Mouse (Mus musculus) left cerebral cortex, adult 8-10 months (tissue): ENCODE data around the gene Taldo1. TPM values are rescaled to one million over a fixed set of nuclear protein-coding genes. Genes with fewer than 3 reads are reported as not detected.
"Not testable (repeated sequence)": the region's sequence is repeated elsewhere in the genome, so short reads cannot be mapped to it uniquely, and the experiment has no call there.

Source experiments
- DNase-seq, 2 experiments: peaks; one replicate each; pipeline ENCODE4 v3.0.0; 2022; ENCODE audit warnings: low spot score in 2 of 2
- total RNA-seq, 4 experiments: library from RNA; stranded (reverse); gene quantifications; 2 replicates each; pipeline ENCODE4 v1.2.4; 2022

Gene Taldo1
- total RNA-seq, 4 experiments from 2014 or later: 99.3 to 109 (median 106) TPM

GRCm38 (mm10) chr7:141438201-141438968 is 46.4 kb downstream of the Taldo1 start:
- DNase-seq: no peak

GRCm38 (mm10) chr7:141439140-141439679 is 47.2 kb downstream of the Taldo1 start:
- no peak for DNase-seq

- DNase-seq: no peak
Observed at GRCm38 (mm10) chr7:141439811-141440210, 47.8 kb downstream of the Taldo1 start.

GRCm38 (mm10) chr7:141440613-141441012 is 48.6 kb downstream of the Taldo1 start:
- no peak for DNase-seq

- DNase-seq: no peak
Observed at GRCm38 (mm10) chr7:141441460-141441859, 49.5 kb downstream of the Taldo1 start.

- no peak for DNase-seq
Observed at GRCm38 (mm10) chr7:141442199-141442598, 50.2 kb downstream of the Taldo1 start.

- DNase-seq: no peak
Observed at GRCm38 (mm10) chr7:141443081-141443821, 51.3 kb downstream of the Taldo1 start.

- no peak for DNase-seq
Observed at GRCm38 (mm10) chr7:141443828-141444237, 51.8 kb downstream of the Taldo1 start, which contains the start of gene Pidd1. Pidd1 (minus strand) TSS chr7:141444025.

- DNase-seq: not testable (repeated sequence)
Observed at GRCm38 (mm10) chr7:141446374-141446773, 54.4 kb downstream of the Taldo1 start.

- DNase-seq: peak; percentile 93 to 94
Observed at GRCm38 (mm10) chr7:141447110-141447991, 55.4 kb downstream of the Taldo1 start, which contains the start of gene Rplp2. Rplp2 (plus strand) TSS chr7:141447370.

- DNase-seq: no peak
Observed at GRCm38 (mm10) chr7:141451928-141452327, 59.9 kb downstream of the Taldo1 start.

Other genes starting within 250 kb of the Taldo1 start
- 10 to 100 TPM; 41.0 to 52.8 (median 44.8) TPM for gene Rnh1, start 219.3 kb upstream of the Taldo1 start, total RNA-seq
- gene Hras, start 198.2 kb upstream of the Taldo1 start, total RNA-seq: 100 to 1,000 TPM; 226 to 267 (median 258) TPM
- 1 to 10 TPM; 3.5 to 5.7 (median 5.3) TPM for gene Lrrc56, start 198.0 kb upstream of the Taldo1 start, total RNA-seq
- under 1 TPM in 2 of 4 experiments, not detected in 2; 0.17 to 0.25 TPM for gene Lmntd2, start 178.1 kb upstream of the Taldo1 start, total RNA-seq
- 1 to 10 TPM in 3 of 4 experiments, under 1 TPM in 1; 0.89 to 2.7 (median 2.4) TPM for gene Rassf7, start 176.3 kb upstream of the Taldo1 start, total RNA-seq
- 10 to 100 TPM; 65.7 to 76.5 (median 68.5) TPM for gene Phrf1, start 163.4 kb upstream of the Taldo1 start, total RNA-seq
- 1 to 10 TPM in 3 of 4 experiments, under 1 TPM in 1; 0.65 to 2.8 (median 1.7) TPM for gene Irf7, start 125.7 kb upstream of the Taldo1 start, total RNA-seq
- gene Cdhr5, start 115.4 kb upstream of the Taldo1 start, total RNA-seq: not detected
- gene Sct, start 113.1 kb upstream of the Taldo1 start, total RNA-seq: not detected
- gene Drd4, start 100.2 kb upstream of the Taldo1 start, total RNA-seq: under 1 TPM; 0.44 to 0.84 (median 0.50) TPM
- 10 to 100 TPM; 57.2 to 76.6 (median 68.2) TPM for gene Deaf1, start 64.5 kb upstream of the Taldo1 start, total RNA-seq
- gene Tmem80, start 64.5 kb upstream of the Taldo1 start, total RNA-seq: 10 to 100 TPM; 30.2 to 32.2 (median 30.6) TPM
- gene Eps8l2, start 53.3 kb upstream of the Taldo1 start, total RNA-seq: 1 to 10 TPM; 5.4 to 7.9 (median 6.4) TPM
- gene Gatd1, start 21.9 kb downstream of the Taldo1 start, total RNA-seq: 10 to 100 TPM; 40.6 to 48.1 (median 44.6) TPM
- 100 to 1,000 TPM; 286 to 326 (median 299) TPM for gene Cend1, start 37.3 kb downstream of the Taldo1 start, total RNA-seq
- gene Slc25a22, start 45.7 kb downstream of the Taldo1 start, total RNA-seq: 100 to 1,000 TPM; 245 to 266 (median 253) TPM
- 1 to 10 TPM in 3 of 4 experiments, under 1 TPM in 1; 0.88 to 2.5 (median 1.3) TPM for gene Pidd1, start 51.8 kb downstream of the Taldo1 start, total RNA-seq
- gene Rplp2, start 55.2 kb downstream of the Taldo1 start, total RNA-seq: 100 to 1,000 TPM; 524 to 612 (median 563) TPM
- 10 to 100 TPM; 21.2 to 32.6 (median 27.2) TPM for gene Pnpla2, start 63.0 kb downstream of the Taldo1 start, total RNA-seq
- gene Cracr2b, start 68.9 kb downstream of the Taldo1 start, total RNA-seq: 1 to 10 TPM; 3.9 to 5.4 (median 4.4) TPM
- gene Cd151, start 75.2 kb downstream of the Taldo1 start, total RNA-seq: 10 to 100 TPM; 30.2 to 35.5 (median 33.4) TPM
- gene Polr2l, start 82.9 kb downstream of the Taldo1 start, total RNA-seq: 10 to 100 TPM; 32.2 to 42.4 (median 33.2) TPM
- 10 to 100 TPM; 17.6 to 28.0 (median 23.9) TPM for gene Tspan4, start 83.0 kb downstream of the Taldo1 start, total RNA-seq
- 10 to 100 TPM; 66.8 to 72.6 (median 69.2) TPM for gene Chid1, start 147.7 kb downstream of the Taldo1 start, total RNA-seq
- gene Ap2a2, start 170.0 kb downstream of the Taldo1 start, total RNA-seq: 100 to 1,000 TPM; 188 to 206 (median 202) TPM